ENCODE assay signal across 21 mouse cellular contexts in genomic region chr16:96221959-96222358, GRCm38 (mm10). TPM values are rescaled to one million over a fixed set of nuclear protein-coding genes. Genes with fewer than 3 reads are reported as not detected.
A peak's percentile ranks its signal among the peaks of the same experiment; 100 is the strongest.
DNase-seq lines count a peak whose midpoint lies in the region; ATAC-seq and TF ChIP-seq lines count a peak whose summit lies in the region.
"Had no signal": no experiment of that assay in that cellular context is flagged by ENCODE, and none has a peak within 500 bp of the region (broad histone marks: within the 10 kb centered on the region; RNA-seq: fewer than 3 reads in every experiment).

No protein-coding gene starts in this region.

- no peak for ATAC-seq in heart, embryonic 15.5 days (replicated peaks; ENCODE audit: insufficient number of reproducible peaks, insufficient read depth, low FRiP score, low read depth)
- ATAC-seq in intestine, embryonic 14.5 days (replicated peaks; ENCODE audit: low FRiP score, low TSS enrichment, low read depth) = no peak
- ATAC-seq in intestine, embryonic 15.5 days = no peak
- ATAC-seq: CD4-positive, CD25-positive, alpha-beta regulatory T cell, adult 4 months; forebrain, embryonic 14.5 days; forebrain, postnatal 0 days; hindbrain, embryonic 16.5 days; intestine, postnatal 0 days had no signal

- no peaks in the 10 kb centered on the region for H3K9me3 ChIP-seq in heart, embryonic 15.5 days (replicated peaks)
- H3K9me3 ChIP-seq in intestine, embryonic 14.5 days (ENCODE audit: control insufficient read depth, low read length) = no peaks in the 10 kb centered on the region
- no peaks in the 10 kb centered on the region for H3K9me3 ChIP-seq in intestine, embryonic 15.5 days
- H3K9me3 ChIP-seq: embryonic facial prominence, embryonic 12.5 days; embryonic facial prominence, embryonic 15.5 days; hindbrain, embryonic 10.5 days; hindbrain, embryonic 13.5 days had no signal

- H3K27me3 ChIP-seq in heart, adult 2 months (ENCODE audit: control insufficient read depth, insufficient read depth, low read length) = no peaks in the 10 kb centered on the region
- no peaks in the 10 kb centered on the region for H3K27me3 ChIP-seq in heart, embryonic 15.5 days
- no peaks in the 10 kb centered on the region for H3K27me3 ChIP-seq in intestine, embryonic 14.5 days (replicated peaks; ENCODE audit: control insufficient read depth, insufficient read depth, low read length)
- H3K27me3 ChIP-seq in intestine, embryonic 15.5 days (replicated peaks) = no peaks in the 10 kb centered on the region
- H3K27me3 ChIP-seq: embryonic facial prominence, embryonic 12.5 days; embryonic facial prominence, embryonic 15.5 days; hindbrain, embryonic 13.5 days had no signal

- DNase-seq in heart, adult 2 months = no peak
- DNase-seq in heart, postnatal 36 days = no peak
- no peak for DNase-seq in heart, postnatal 14 days
- peak; percentile 27 for DNase-seq in intestine, embryonic 14.5 days (ENCODE audit: low spot score)
- DNase-seq: adrenal gland, adult 2 months; adrenal gland, postnatal 14 days; forebrain, postnatal 0 days; kidney, adult 2 months had no signal

- H3K79me2 ChIP-seq in heart, adult 2 months (replicated peaks; ENCODE audit: control insufficient read depth, insufficient read depth, low read length) = no peaks in the 10 kb centered on the region

- no peak overlapping the region for H3K9ac ChIP-seq in heart, adult 2 months (ENCODE audit: low read depth, low read length)
- H3K9ac ChIP-seq in heart, embryonic 15.5 days = no peak overlapping the region
- no peak overlapping the region for H3K9ac ChIP-seq in intestine, embryonic 14.5 days (ENCODE audit: low read length)
- H3K9ac ChIP-seq in intestine, embryonic 15.5 days = no peak overlapping the region
- H3K9ac ChIP-seq: embryonic facial prominence, embryonic 12.5 days; embryonic facial prominence, embryonic 15.5 days; forebrain, postnatal 0 days; hindbrain, embryonic 13.5 days had no signal

- H3K4me1 ChIP-seq in heart, adult 2 months (ENCODE audit: control insufficient read depth, insufficient read depth, low read length) = no peaks in the 10 kb centered on the region; the same call in 1 of the 2 replicates
- peaks cover 31% of the 10 kb centered on the region for H3K4me1 ChIP-seq in heart, embryonic 15.5 days (replicated peaks)
- H3K4me1 ChIP-seq in intestine, embryonic 14.5 days (replicated peaks; ENCODE audit: control insufficient read depth, insufficient read depth, low read length) = no peaks in the 10 kb centered on the region
- H3K4me1 ChIP-seq in intestine, embryonic 15.5 days (replicated peaks) = no peaks in the 10 kb centered on the region
- H3K4me1 ChIP-seq: embryonic facial prominence, embryonic 12.5 days; embryonic facial prominence, embryonic 15.5 days; hindbrain, embryonic 10.5 days; hindbrain, embryonic 13.5 days had no signal

- no peak overlapping the region for H3K4me2 ChIP-seq in heart, embryonic 15.5 days
- H3K4me2 ChIP-seq in intestine, embryonic 14.5 days (ENCODE audit: low read length) = no peak overlapping the region
- no peak overlapping the region for H3K4me2 ChIP-seq in intestine, embryonic 15.5 days (replicated peaks)
- H3K4me2 ChIP-seq: embryonic facial prominence, embryonic 12.5 days; embryonic facial prominence, embryonic 15.5 days; hindbrain, embryonic 13.5 days had no signal

- intact Hi-C loops in heart, adult 2 months (cut with DNase I) = no loop called here
- intact Hi-C loops in heart, postnatal 36 days (cut with DNase I) = no loop called here
- intact Hi-C loops in heart, postnatal 14 days (cut with DNase I) = no loop called here

- peak overlapping the region; percentile 55 for H3K27ac ChIP-seq in heart, adult 2 months
- H3K27ac ChIP-seq in heart, embryonic 15.5 days = peak overlapping the region; percentile 68
- no peak overlapping the region for H3K27ac ChIP-seq in intestine, embryonic 14.5 days (ENCODE audit: low read depth)
- no peak overlapping the region for H3K27ac ChIP-seq in intestine, embryonic 15.5 days
- H3K27ac ChIP-seq: embryonic facial prominence, embryonic 12.5 days; embryonic facial prominence, embryonic 15.5 days; hindbrain, embryonic 10.5 days; hindbrain, embryonic 13.5 days had no signal

- H3K36me3 ChIP-seq in heart, adult 2 months (ENCODE audit: control insufficient read depth, insufficient read depth, low read length) = peaks cover 5% of the 10 kb centered on the region
- peaks cover 23% of the 10 kb centered on the region for H3K36me3 ChIP-seq in heart, embryonic 15.5 days
- no peaks in the 10 kb centered on the region for H3K36me3 ChIP-seq in intestine, embryonic 14.5 days (ENCODE audit: control insufficient read depth, insufficient read depth, low read length)
- H3K36me3 ChIP-seq in intestine, embryonic 15.5 days = no peaks in the 10 kb centered on the region
- H3K36me3 ChIP-seq: embryonic facial prominence, embryonic 12.5 days; embryonic facial prominence, embryonic 15.5 days; hindbrain, embryonic 10.5 days; hindbrain, embryonic 13.5 days had no signal

- no peak for TF ChIP-seq POLR2A in heart, adult 2 months (IDR thresholded peaks at IDR 0.05; ENCODE audit: insufficient read depth, low read depth, low read length)

- TF ChIP-seq EP300 in heart, adult 2 months (IDR thresholded peaks at IDR 0.05; ENCODE audit: insufficient read depth, low read depth, low read length) = no peak

- WGBS in heart, adult 2 months = 56% methylated on average over 3 of the region's 3 CpGs
- 69% methylated on average over 3 of the region's 3 CpGs for WGBS in heart, embryonic 15.5 days
- 82% methylated on average over 3 of the region's 3 CpGs for WGBS in intestine, embryonic 14.5 days
- 77% methylated on average over 3 of the region's 3 CpGs for WGBS in intestine, embryonic 15.5 days

- TF ChIP-seq CTCF in heart, adult 2 months (IDR thresholded peaks at IDR 0.05) = no peak

- H3K4me3 ChIP-seq in heart, adult 2 months = no peak overlapping the region
- H3K4me3 ChIP-seq in heart, embryonic 15.5 days = no peak overlapping the region
- no peak overlapping the region for H3K4me3 ChIP-seq in intestine, embryonic 14.5 days (ENCODE audit: low read depth, low read length)
- H3K4me3 ChIP-seq in intestine, embryonic 15.5 days (replicated peaks) = no peak overlapping the region
- H3K4me3 ChIP-seq: embryonic facial prominence, embryonic 12.5 days; embryonic facial prominence, embryonic 15.5 days; hindbrain, embryonic 10.5 days; hindbrain, embryonic 13.5 days had no signal

RNA-seq across cellular contexts. Expression of gene B3galt5, which starts 13.6 kb away (rescaled TPM):
- total RNA-seq in heart, adult 2 months (2021) = not detected
- polyA plus RNA-seq in heart, adult 2 months (2012; rRNA removed) = 0.03 TPM in 1 of 2 replicates, not detected in the other
- not detected for total RNA-seq in heart, postnatal 36 days (2021)
- 0.16 and 1.6 TPM in 2 replicates for polyA plus RNA-seq in heart, embryonic 15.5 days (2015; fragmentation: Nextera tagmentation; extraction: Ambion mirVana)
- total RNA-seq in heart, postnatal 14 days (2021) = under 1 TPM in 1 of 2 experiments, not detected in 1; 0.10 TPM
- polyA plus RNA-seq in intestine, embryonic 14.5 days (2014; fragmentation: Nextera tagmentation; extraction: Ambion mirVana) = 1.4 and 1.7 TPM in 2 replicates
- polyA plus RNA-seq in intestine, embryonic 15.5 days (2015; fragmentation: Nextera tagmentation; extraction: Ambion mirVana) = 1.1 and 2.2 TPM in 2 replicates
- total RNA-seq: adrenal gland, postnatal 14 days; gastrocnemius, adult 8-10 months; MEL had no signal

RNA-seq across cellular contexts. Expression of gene Sh3bgr, which starts 21.7 kb away (rescaled TPM):
- total RNA-seq in heart, adult 2 months (2021) = 100 to 1,000 TPM; 298 to 308 TPM
- 313 and 426 TPM in 2 replicates for polyA plus RNA-seq in heart, adult 2 months (2012; rRNA removed)
- 100 to 1,000 TPM; 335 to 411 TPM for total RNA-seq in heart, postnatal 36 days (2021)
- polyA plus RNA-seq in heart, embryonic 15.5 days (2015; fragmentation: Nextera tagmentation; extraction: Ambion mirVana) = 413 and 595 TPM in 2 replicates
- total RNA-seq in heart, postnatal 14 days (2021) = 100 to 1,000 TPM; 569 to 662 TPM
- 29.7 and 30.9 TPM in 2 replicates for polyA plus RNA-seq in intestine, embryonic 14.5 days (2014; fragmentation: Nextera tagmentation; extraction: Ambion mirVana)
- 28.2 and 29.9 TPM in 2 replicates for polyA plus RNA-seq in intestine, embryonic 15.5 days (2015; fragmentation: Nextera tagmentation; extraction: Ambion mirVana)
- total RNA-seq: granulocyte monocyte progenitor cell, adult 5-6 weeks had no signal
- polyA plus RNA-seq: CD4-positive, CD25-positive, alpha-beta regulatory T cell, adult 4 months had no signal

RNA-seq across cellular contexts. Expression of gene Lca5l, which starts 29.9 kb away (rescaled TPM):
- total RNA-seq in heart, adult 2 months (2021) = under 1 TPM; 0.34 to 0.39 TPM
- polyA plus RNA-seq in heart, adult 2 months (2012; rRNA removed) = 0.37 and 0.38 TPM in 2 replicates
- under 1 TPM; 0.38 to 0.53 TPM for total RNA-seq in heart, postnatal 36 days (2021)
- polyA plus RNA-seq in heart, embryonic 15.5 days (2015; fragmentation: Nextera tagmentation; extraction: Ambion mirVana) = 1.2 and 1.5 TPM in 2 replicates
- under 1 TPM; 0.71 to 0.91 TPM for total RNA-seq in heart, postnatal 14 days (2021)
- polyA plus RNA-seq in intestine, embryonic 14.5 days (2014; fragmentation: Nextera tagmentation; extraction: Ambion mirVana) = 1.1 and 1.2 TPM in 2 replicates
- 0.68 and 0.82 TPM in 2 replicates for polyA plus RNA-seq in intestine, embryonic 15.5 days (2015; fragmentation: Nextera tagmentation; extraction: Ambion mirVana)
- total RNA-seq: granulocyte monocyte progenitor cell, adult 5-6 weeks had no signal
- polyA plus RNA-seq: CD4-positive, CD25-positive, alpha-beta regulatory T cell, adult 4 months had no signal

Comparison
In these comparisons a context has a peak if more than half of its experiments do, and no peak if none do; other contexts are left out.
1. H3K27ac ChIP-seq: peak in heart, adult 2 months (single experiment) and heart, embryonic 15.5 days (single experiment); none in intestine, embryonic 14.5 days (single experiment) and intestine, embryonic 15.5 days (single experiment).